Mouse (Mus musculus) megakaryocyte, embryonic 14.5 days (primary cell): ENCODE data around the gene Tomm20.

Source experiments
- FLI1 ChIP-seq: IDR thresholded peaks from 2 replicates; pipeline ENCODE4 v1.6.1; 2012; ENCODE audit warnings: low read length, inconsistent platforms, mixed read lengths
- GATA1 ChIP-seq: IDR thresholded peaks from 3 replicates; pipeline ENCODE4 v1.6.1; 2012; ENCODE audit warnings: mixed read lengths, low read length, inconsistent platforms, borderline replicate concordance

DNA sequence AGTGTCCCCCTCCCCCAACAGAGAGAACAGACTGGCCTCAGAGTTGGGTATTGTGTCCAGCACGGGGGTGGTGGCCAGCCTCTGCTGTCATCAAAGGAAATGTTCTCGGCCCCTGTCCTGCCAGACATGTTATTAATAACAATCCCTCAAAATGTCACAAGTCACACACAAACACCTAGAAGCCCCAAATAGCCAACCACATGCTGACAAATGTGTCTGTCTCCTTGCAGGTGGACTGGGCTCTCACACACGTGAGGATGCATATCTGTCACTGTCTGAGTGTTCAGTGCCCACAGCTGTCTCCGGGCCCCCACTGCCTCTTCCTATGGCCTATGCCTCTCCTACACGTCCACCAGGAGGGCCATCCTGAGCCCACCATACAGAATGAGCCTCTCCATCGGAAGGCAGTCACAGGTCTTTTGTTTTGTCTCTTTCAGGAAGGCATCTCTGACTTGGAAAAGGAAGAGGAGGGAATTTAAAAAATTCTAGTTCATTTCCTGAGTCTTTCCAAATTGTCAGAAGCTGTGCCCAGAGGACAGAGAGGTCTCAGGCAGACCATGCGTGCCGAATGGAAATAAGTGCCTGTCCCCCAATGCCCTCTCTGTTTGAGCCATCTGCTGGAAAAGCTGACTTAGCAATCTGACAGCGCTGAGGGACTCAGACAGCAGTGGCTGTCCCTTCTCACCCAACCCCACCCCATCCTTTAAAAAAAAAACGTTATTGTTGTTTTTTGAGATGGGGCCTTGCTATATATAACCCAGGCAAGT, 30.9 kb downstream of the Tomm20 start:
- TF ChIP-seq GATA1 (no peak), FLI1 (no peak)
